Mouse (Mus musculus): Measurements from ENCODE around the gene Polg2. TPM values are rescaled to one million over a fixed set of nuclear protein-coding genes. Genes with fewer than 3 reads are reported as not detected.
A peak's percentile ranks its signal among the peaks of the same experiment; 100 is the strongest.
"Not testable (repeated sequence)": the region's sequence is repeated elsewhere in the genome, so short reads cannot be mapped to it uniquely, and the experiment has no call there.

Gene Polg2
- polyA plus RNA-seq, 1 experiment from 2014 or later = 9.0 TPM

DNA sequence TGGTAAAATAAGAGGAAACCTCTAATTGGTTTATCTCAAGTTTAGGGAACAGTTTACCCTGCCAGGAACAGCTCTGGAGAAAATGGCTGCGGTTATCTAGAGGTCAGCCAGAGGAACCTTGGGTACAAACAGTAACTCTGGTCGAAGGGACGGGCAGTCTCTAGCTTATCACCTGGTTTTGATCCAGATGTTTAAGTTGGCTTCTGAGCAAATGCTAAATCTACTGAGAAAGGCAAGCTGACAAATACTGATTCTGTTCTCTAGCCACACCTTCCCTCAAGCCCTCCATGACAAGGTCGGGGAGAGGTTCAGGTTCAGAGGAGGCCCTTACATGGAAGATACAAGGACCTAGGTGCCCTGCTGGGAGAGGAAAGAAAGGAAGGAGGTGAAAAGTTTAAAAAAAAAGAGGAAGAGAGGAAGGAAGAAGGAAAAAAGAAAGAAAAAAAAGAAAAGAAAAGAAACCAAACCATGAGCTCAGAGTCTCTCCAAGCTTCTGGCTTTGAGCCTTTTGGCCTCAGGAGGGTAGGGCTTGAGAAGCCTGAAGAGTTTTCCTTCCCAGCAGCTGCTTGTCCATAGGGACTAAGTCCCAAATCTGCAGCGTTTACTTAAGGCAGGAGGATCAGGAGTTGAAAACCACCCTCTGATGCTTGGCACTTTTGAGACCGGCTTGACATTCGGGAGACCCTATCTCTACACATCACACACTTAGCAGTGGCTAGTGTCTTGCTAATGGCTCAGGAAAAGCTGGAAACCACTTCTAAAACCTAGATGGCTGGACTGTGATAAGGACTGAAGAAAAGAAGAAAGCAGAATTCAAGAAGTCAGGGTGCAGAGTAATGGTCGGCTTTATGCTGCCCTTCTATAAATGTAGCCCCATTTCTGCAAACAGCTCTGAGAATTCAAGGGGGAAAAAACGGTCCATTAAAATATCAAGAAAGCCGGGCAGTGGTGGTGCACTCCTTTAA, 50.7 kb downstream of the Polg2 start:
- TF ChIP-seq CTCF (IDR thresholded peaks at IDR 0.05) (no peak), EP300 (IDR thresholded peaks at IDR 0.05) (no peak)
- 61% methylated on average over 10 of the region's 10 CpGs for WGBS
- Histone ChIP-seq H3K27ac (ENCODE audit: low read length) (no peak overlapping the region), H3K36me3 (ENCODE audit: insufficient read depth, low read length) (no peaks in the 10 kb centered on the region), H3K4me2 (replicated peaks; ENCODE audit: low read depth, low read length) (no peak overlapping the region), H3K27me3 (replicated peaks; ENCODE audit: insufficient read depth, low read length) (no peaks in the 10 kb centered on the region), H3K9me3 (ENCODE audit: low read length) (no peaks in the 10 kb centered on the region), H3K4me3 (ENCODE audit: low read depth, low read length) (no peak overlapping the region), H3K4me1 (ENCODE audit: insufficient read depth, low read depth, low read length) (no peaks in the 10 kb centered on the region), H3K9ac (replicated peaks; ENCODE audit: low read depth) (no peak overlapping the region)
- ATAC-seq = no peak
- DNase-seq (ENCODE audit: low spot score) = no peak

GRCm38 (mm10) chr11:106727967-106728366, 51.4 kb downstream of the Polg2 start:
- no peak for ATAC-seq
- no peak overlapping the region for H3K27ac ChIP-seq (ENCODE audit: low read length)

DNA sequence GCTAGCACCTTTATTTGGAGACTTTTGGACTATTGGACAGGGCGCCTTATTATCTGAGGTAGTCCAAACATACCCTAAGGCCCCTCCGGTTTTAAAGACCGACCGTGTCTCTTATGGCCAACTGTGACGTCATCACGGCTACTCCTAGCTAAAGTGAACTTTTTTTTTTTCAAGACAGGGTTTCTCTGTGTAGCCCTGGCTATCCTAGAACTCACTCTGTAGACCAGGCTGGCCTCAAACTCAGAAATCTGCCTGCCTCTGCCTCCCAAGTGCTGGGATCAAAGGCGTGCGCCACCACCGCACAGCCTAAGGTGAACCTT, 54.5 kb downstream of the Polg2 start:
- H3K27me3 ChIP-seq (replicated peaks; ENCODE audit: insufficient read depth, low read length) = not testable (repeated sequence)

More at GRCm38 (mm10) chr11:106727967-106728366, 51.4 kb downstream of the Polg2 start:
- Histone ChIP-seq H3K9me3 (ENCODE audit: low read length) (no peaks in the 10 kb centered on the region), H3K4me3 (ENCODE audit: low read depth, low read length) (no peak overlapping the region), H3K36me3 (ENCODE audit: insufficient read depth, low read length) (no peaks in the 10 kb centered on the region), H3K9ac (replicated peaks; ENCODE audit: low read depth) (no peak overlapping the region), H3K27me3 (replicated peaks; ENCODE audit: insufficient read depth, low read length) (no peaks in the 10 kb centered on the region), H3K4me2 (replicated peaks; ENCODE audit: low read depth, low read length) (no peak overlapping the region), H3K4me1 (ENCODE audit: insufficient read depth, low read depth, low read length) (no peaks in the 10 kb centered on the region; the same call in 1 of the 2 replicates)
- DNase-seq (ENCODE audit: low spot score) = no peak
- 71% methylated on average over 5 of the region's 5 CpGs for WGBS
- TF ChIP-seq EP300 (IDR thresholded peaks at IDR 0.05) (no peak), CTCF (IDR thresholded peaks at IDR 0.05) (no peak)

GRCm38 (mm10) chr11:106724176-106724915, 55.0 kb downstream of the Polg2 start:
- no peak overlapping the region for H3K27ac ChIP-seq (ENCODE audit: low read length)
- no peak for ATAC-seq
- WGBS = 90% methylated on average over 10 of the region's 10 CpGs

More for the DNA sequence above, 54.5 kb downstream of the Polg2 start:
- not testable (repeated sequence) for DNase-seq (ENCODE audit: low spot score); H3K9ac ChIP-seq (replicated peaks; ENCODE audit: low read depth); H3K27ac ChIP-seq (ENCODE audit: low read length); ATAC-seq; H3K4me2 ChIP-seq (replicated peaks; ENCODE audit: low read depth, low read length); H3K4me3 ChIP-seq (ENCODE audit: low read depth, low read length); H3K4me1 ChIP-seq (ENCODE audit: insufficient read depth, low read depth, low read length); H3K9me3 ChIP-seq (ENCODE audit: low read length); H3K36me3 ChIP-seq (ENCODE audit: insufficient read depth, low read length)
- 89% methylated on average over 9 of the region's 9 CpGs for WGBS

DNA sequence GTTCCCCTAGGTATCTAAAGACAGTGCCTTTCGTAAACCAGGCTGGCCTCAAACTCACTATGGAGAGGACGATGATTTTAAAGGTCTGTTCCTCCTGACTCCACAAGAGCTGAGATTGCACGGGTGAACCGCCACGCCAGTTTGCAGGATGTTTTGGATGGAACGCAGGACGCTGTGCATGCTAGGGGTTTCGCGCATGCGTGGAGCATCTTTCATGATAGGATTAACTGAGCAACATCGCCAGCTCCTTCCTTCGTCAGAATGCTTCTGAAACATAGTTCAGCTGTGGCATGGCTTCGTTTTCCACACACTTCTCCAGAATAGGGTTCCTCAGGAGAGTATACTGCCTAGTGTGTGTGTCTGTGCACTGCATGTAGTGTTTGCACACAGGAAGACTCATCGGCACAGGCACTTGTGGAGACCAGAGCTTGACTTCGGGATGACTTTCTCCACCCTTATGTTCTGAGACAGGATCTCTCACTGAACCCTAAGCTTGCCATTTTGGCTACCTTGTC, 55.7 kb downstream of the Polg2 start:
- no peaks in the 10 kb centered on the region for H3K27me3 ChIP-seq (replicated peaks; ENCODE audit: insufficient read depth, low read length)
- H3K27ac ChIP-seq (ENCODE audit: low read length) = no peak overlapping the region
- ATAC-seq (no peak), DNase-seq (ENCODE audit: low spot score) (no peak)
- H3K9me3 ChIP-seq (ENCODE audit: low read length) = no peaks in the 10 kb centered on the region
- TF ChIP-seq EP300 (IDR thresholded peaks at IDR 0.05) (no peak), CTCF (IDR thresholded peaks at IDR 0.05) (no peak)
- 64% methylated on average over 15 of the region's 15 CpGs for WGBS
- H3K4me3 ChIP-seq (ENCODE audit: low read depth, low read length) = no peak overlapping the region
- H3K9ac ChIP-seq (replicated peaks; ENCODE audit: low read depth) = no peak overlapping the region
- H3K4me2 ChIP-seq (replicated peaks; ENCODE audit: low read depth, low read length) = no peak overlapping the region
- no peaks in the 10 kb centered on the region; the same call in 1 of the 2 replicates for H3K4me1 ChIP-seq (ENCODE audit: insufficient read depth, low read depth, low read length)
- H3K36me3 ChIP-seq (ENCODE audit: insufficient read depth, low read length) = no peaks in the 10 kb centered on the region

More at GRCm38 (mm10) chr11:106724176-106724915, 55.0 kb downstream of the Polg2 start:
- Histone ChIP-seq H3K36me3 (ENCODE audit: insufficient read depth, low read length) (no peaks in the 10 kb centered on the region), H3K4me1 (ENCODE audit: insufficient read depth, low read depth, low read length) (no peaks in the 10 kb centered on the region; the same call in 1 of the 2 replicates), H3K4me2 (replicated peaks; ENCODE audit: low read depth, low read length) (no peak overlapping the region), H3K4me3 (ENCODE audit: low read depth, low read length) (no peak overlapping the region), H3K9me3 (ENCODE audit: low read length) (no peaks in the 10 kb centered on the region), H3K27me3 (replicated peaks; ENCODE audit: insufficient read depth, low read length) (no peaks in the 10 kb centered on the region), H3K9ac (replicated peaks; ENCODE audit: low read depth) (no peak overlapping the region)
- DNase-seq (ENCODE audit: low spot score) = no peak
- TF ChIP-seq EP300 (IDR thresholded peaks at IDR 0.05) (no peak), CTCF (IDR thresholded peaks at IDR 0.05) (no peak)

GRCm38 (mm10) chr11:106722831-106723361, 56.4 kb downstream of the Polg2 start:
- H3K27ac ChIP-seq (ENCODE audit: low read length) = no peak overlapping the region
- no peaks in the 10 kb centered on the region; the same call in 1 of the 2 replicates for H3K4me1 ChIP-seq (ENCODE audit: insufficient read depth, low read depth, low read length)
- peak; percentile 95 for ATAC-seq
- no peaks in the 10 kb centered on the region for H3K36me3 ChIP-seq (ENCODE audit: insufficient read depth, low read length)
- H3K4me2 ChIP-seq (replicated peaks; ENCODE audit: low read depth, low read length) = no peak overlapping the region
- TF ChIP-seq EP300 (IDR thresholded peaks at IDR 0.05) (no peak; the same call in 1 of the 2 replicates), CTCF (IDR thresholded peaks at IDR 0.05) (no peak)
- H3K4me3 ChIP-seq (ENCODE audit: low read depth, low read length) = no peak overlapping the region
- H3K9me3 ChIP-seq (ENCODE audit: low read length) = no peaks in the 10 kb centered on the region
- H3K9ac ChIP-seq (replicated peaks; ENCODE audit: low read depth) = no peak overlapping the region
- WGBS = 12% methylated on average over 7 of the region's 7 CpGs
- H3K27me3 ChIP-seq (replicated peaks; ENCODE audit: insufficient read depth, low read length) = no peaks in the 10 kb centered on the region
- DNase-seq (ENCODE audit: low spot score) = peak; percentile 75
